Mouse (Mus musculus) liver, embryonic 15.5 days (tissue): Measurements from ENCODE around the gene Kazn. TPM values are rescaled to one million over a fixed set of nuclear protein-coding genes. Genes with fewer than 3 reads are reported as not detected.

Source experiments
- ATAC-seq: fragments of 200-750 bp; cut with Nextera tagmentation; 2 replicates; pipeline ENCODE4 v1.8.0; 2017; ENCODE audit warnings: moderate number of reproducible peaks, mild to moderate bottlenecking, moderate library complexity; ENCODE audit not compliant: insufficient read depth
- H3K27ac ChIP-seq: fragments of 300-500 bp; sonication (generic); replicated peaks from 2 replicates; pipeline ENCODE4 v1.5.1; 2015; ENCODE audit warnings: mild to moderate bottlenecking, inconsistent platforms
- H3K27me3 ChIP-seq: fragments of 300-500 bp; sonication (generic); 2 replicates; pipeline ENCODE4 v1.6.1; 2015; ENCODE audit warnings: mild to moderate bottlenecking, inconsistent platforms
- H3K36me3 ChIP-seq: fragments of 300-500 bp; sonication (generic); replicated peaks from 2 replicates; pipeline ENCODE4 v1.6.1; 2015; ENCODE audit warnings: moderate library complexity, mild to moderate bottlenecking, inconsistent platforms
- H3K4me1 ChIP-seq: fragments of 300-500 bp; sonication (generic); replicated peaks from 2 replicates; pipeline ENCODE4 v1.6.1; 2015; ENCODE audit warnings: inconsistent platforms
- H3K4me2 ChIP-seq: fragments of 300-500 bp; sonication (generic); 2 replicates; pipeline ENCODE4 v1.6.1; 2015; ENCODE audit warnings: moderate library complexity, mild to moderate bottlenecking, inconsistent platforms
- H3K4me3 ChIP-seq: fragments of 300-500 bp; sonication (generic); replicated peaks from 2 replicates; pipeline ENCODE4 v1.5.1; 2015; ENCODE audit warnings: mild to moderate bottlenecking, inconsistent platforms
- H3K9ac ChIP-seq: fragments of 300-500 bp; sonication (generic); 2 replicates; pipeline ENCODE4 v1.6.1; 2015; ENCODE audit warnings: moderate library complexity, mild to moderate bottlenecking, inconsistent platforms
- H3K9me3 ChIP-seq: fragments of 300-500 bp; sonication (generic); replicated peaks from 2 replicates; pipeline ENCODE4 v1.6.1; 2016; ENCODE audit warnings: inconsistent platforms
- WGBS: fragments of 180-500 bp; shearing (Covaris S2); methylation state at CpG from one replicate; pipeline ENCODE4 v1.1.7; 2015; ENCODE audit warnings: mixed read lengths; ENCODE audit not compliant: insufficient replicate concordance; 5-methylcytosine and 5-hydroxymethylcytosine counted together
- polyA plus RNA-seq: library from polyadenylated mRNA; unstranded; fragments of >200 nt; fragmentation: Nextera tagmentation; extraction: Ambion mirVana; gene quantifications from 2 replicates; pipeline ENCODE4 v1.2.1, GENCODE M21; 2015

Gene Kazn
- polyA plus RNA-seq, 1 experiment from 2014 or later: 0.70 TPM

- Histone ChIP-seq H3K4me3 (no peak overlapping the region), H3K27ac (no peak overlapping the region), H3K4me1 (peaks cover 35% of the 10 kb centered on the region), H3K27me3 (no peaks in the 10 kb centered on the region), H3K4me2 (no peak overlapping the region), H3K9ac (no peak overlapping the region), H3K9me3 (no peaks in the 10 kb centered on the region), H3K36me3 (no peaks in the 10 kb centered on the region)
- WGBS: 55% methylated on average over 6 of the region's 6 CpGs
- ATAC-seq: no peak
Measured at GRCm38 (mm10) chr4:142173981-142174485, 65.2 kb downstream of the Kazn start.

DNA sequence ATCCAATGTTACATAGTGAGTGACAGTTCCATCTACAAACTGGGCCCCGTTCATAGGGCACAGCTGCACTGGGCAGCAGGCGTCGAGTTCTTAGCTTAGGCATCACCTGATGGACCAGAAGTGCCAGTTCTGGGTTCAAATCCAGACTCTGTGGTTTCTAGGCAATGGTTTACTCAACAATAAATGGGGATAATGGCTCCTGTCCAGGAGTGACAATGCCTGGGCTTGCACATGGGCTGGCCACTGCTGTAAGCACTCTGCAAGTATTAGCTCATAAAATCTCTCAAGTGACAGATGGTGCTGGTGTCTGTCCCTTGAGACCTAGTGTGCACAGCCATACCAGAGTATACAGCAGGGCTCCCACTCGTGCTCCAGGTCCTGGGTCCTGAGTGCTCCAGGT lies 66.3 kb downstream of the Kazn start:
- H3K36me3 ChIP-seq: no peaks in the 10 kb centered on the region
- H3K9me3 ChIP-seq: no peaks in the 10 kb centered on the region
- H3K4me3 ChIP-seq: no peak overlapping the region
- no peak for ATAC-seq
- no peak overlapping the region for H3K4me2 ChIP-seq
- H3K27me3 ChIP-seq: no peaks in the 10 kb centered on the region
- WGBS: 57% methylated on average over 4 of the region's 4 CpGs
- H3K4me1 ChIP-seq: peaks cover 35% of the 10 kb centered on the region
- H3K27ac ChIP-seq: no peak overlapping the region
- no peak overlapping the region for H3K9ac ChIP-seq

DNA sequence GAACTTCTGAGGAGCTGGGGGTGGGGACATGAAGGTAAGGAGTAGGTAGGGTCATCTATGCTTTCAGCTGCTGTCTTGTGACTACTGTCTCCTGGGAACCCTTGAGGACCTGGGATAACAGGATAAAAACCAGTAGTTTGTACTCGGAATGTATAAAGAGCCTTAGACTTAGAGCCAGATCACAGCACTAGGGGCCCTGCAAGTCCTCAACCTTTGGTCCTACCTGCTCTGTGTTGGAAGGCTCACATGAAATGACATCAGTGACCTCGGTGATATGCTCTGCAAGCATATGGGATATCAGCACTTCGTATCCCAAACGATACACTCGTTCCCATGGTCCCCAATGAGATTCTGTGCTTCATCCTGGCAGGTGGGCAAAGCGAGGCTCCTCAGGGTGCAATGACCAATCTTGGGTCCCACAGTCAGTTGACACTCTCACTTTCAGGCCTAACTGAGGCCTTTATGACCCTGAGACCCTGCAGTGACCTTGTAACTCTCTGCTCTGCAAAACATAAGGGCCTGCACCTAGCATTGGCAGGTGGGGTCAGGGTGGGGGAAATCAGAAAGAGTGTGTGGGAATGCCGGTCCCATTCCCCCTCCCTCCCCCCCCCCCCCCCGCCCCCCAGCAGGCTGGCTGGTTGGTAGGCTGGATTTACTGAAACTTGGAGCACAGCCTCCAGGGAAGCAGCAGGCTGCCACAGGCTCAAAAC lies 67.3 kb downstream of the Kazn start:
- no peaks in the 10 kb centered on the region for H3K36me3 ChIP-seq
- H3K9ac ChIP-seq: no peak overlapping the region
- H3K4me2 ChIP-seq: no peak overlapping the region
- no peak overlapping the region for H3K27ac ChIP-seq
- H3K27me3 ChIP-seq: no peaks in the 10 kb centered on the region
- H3K4me3 ChIP-seq: no peak overlapping the region
- 62% methylated on average over 7 of the region's 8 CpGs for whole genome bisulfite sequencing
- peaks cover 35% of the 10 kb centered on the region for H3K4me1 ChIP-seq
- no peak for ATAC-seq
- no peaks in the 10 kb centered on the region for H3K9me3 ChIP-seq

GRCm38 (mm10) chr4:142170882-142171768 lies 68.1 kb downstream of the Kazn start:
- Histone ChIP-seq H3K4me2 (no peak overlapping the region), H3K4me1 (peaks cover 41% of the 10 kb centered on the region), H3K36me3 (no peaks in the 10 kb centered on the region)

DNA sequence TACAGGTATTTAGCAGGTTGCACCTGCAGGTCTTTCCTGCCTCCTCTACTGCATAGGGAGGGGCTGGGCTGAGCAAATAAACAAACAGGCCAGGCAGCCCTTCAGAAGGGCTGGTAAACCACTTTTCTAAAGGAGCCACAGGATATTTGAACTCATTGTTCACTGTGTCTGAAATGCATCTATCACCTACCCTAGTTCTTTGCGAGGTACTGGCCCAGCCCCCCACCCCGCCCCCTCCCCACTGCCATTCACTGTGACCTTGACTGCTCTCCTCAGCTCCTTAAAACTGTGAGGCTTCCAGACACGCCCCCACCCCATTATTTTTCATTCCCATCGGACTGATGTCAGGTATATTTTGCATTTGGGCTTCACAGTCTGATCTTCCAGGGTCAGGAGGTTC lies 69.6 kb downstream of the Kazn start:
- no peak overlapping the region for H3K9ac ChIP-seq
- H3K36me3 ChIP-seq: no peaks in the 10 kb centered on the region
- no peaks in the 10 kb centered on the region for H3K27me3 ChIP-seq
- no peaks in the 10 kb centered on the region for H3K9me3 ChIP-seq
- no peak for ATAC-seq
- no peak overlapping the region for H3K4me2 ChIP-seq
- H3K4me3 ChIP-seq: no peak overlapping the region
- WGBS: 49% methylated on average over 4 of the region's 4 CpGs
- H3K27ac ChIP-seq: no peak overlapping the region
- H3K4me1 ChIP-seq: peaks cover 42% of the 10 kb centered on the region

More at GRCm38 (mm10) chr4:142170882-142171768, 68.1 kb downstream of the Kazn start:
- ATAC-seq: no peak
- H3K9ac ChIP-seq: no peak overlapping the region
- H3K27me3 ChIP-seq: no peaks in the 10 kb centered on the region
- H3K4me3 ChIP-seq: no peak overlapping the region
- H3K9me3 ChIP-seq: no peaks in the 10 kb centered on the region
- 52% methylated on average over 18 of the region's 18 CpGs for WGBS
- no peak overlapping the region for H3K27ac ChIP-seq

DNA sequence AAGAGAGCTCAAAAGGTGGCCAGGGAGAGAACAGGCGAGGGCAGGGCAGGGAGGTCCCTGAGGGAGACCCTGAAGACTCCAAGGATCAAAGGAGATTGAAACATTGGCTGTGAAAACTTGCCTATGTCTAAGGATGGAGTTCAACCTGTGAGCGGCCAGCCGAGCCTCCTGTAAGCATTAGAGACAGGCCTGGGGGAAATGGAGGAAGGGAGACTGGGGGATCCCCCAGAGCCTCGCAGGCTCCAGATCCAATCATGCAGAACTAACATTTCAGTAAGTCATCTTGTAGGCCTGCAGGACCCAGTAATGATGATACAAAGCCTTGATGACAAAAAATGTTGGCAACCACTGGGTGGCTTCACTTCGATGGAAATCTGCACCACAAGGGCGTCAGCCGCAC lies 70.8 kb downstream of the Kazn start:
- WGBS: 79% methylated on average over 7 of the region's 7 CpGs
- H3K27ac ChIP-seq: no peak overlapping the region
- peaks cover 30% of the 10 kb centered on the region for H3K4me1 ChIP-seq
- H3K27me3 ChIP-seq: no peaks in the 10 kb centered on the region
- no peak for ATAC-seq
- no peak overlapping the region for H3K4me2 ChIP-seq
- no peak overlapping the region for H3K9ac ChIP-seq
- H3K4me3 ChIP-seq: no peak overlapping the region
- no peaks in the 10 kb centered on the region for H3K9me3 ChIP-seq
- no peaks in the 10 kb centered on the region for H3K36me3 ChIP-seq

GRCm38 (mm10) chr4:142165835-142166701 lies 73.1 kb downstream of the Kazn start:
- Histone ChIP-seq H3K9ac (no peak overlapping the region), H3K27ac (no peak overlapping the region), H3K4me1 (peaks cover 13% of the 10 kb centered on the region), H3K4me3 (no peak overlapping the region), H3K36me3 (no peaks in the 10 kb centered on the region), H3K27me3 (no peaks in the 10 kb centered on the region), H3K4me2 (peak overlapping the region; percentile 23), H3K9me3 (no peaks in the 10 kb centered on the region)
- peak; percentile 43; the same call in 1 of the 2 replicates for ATAC-seq
- WGBS: 9% methylated on average over 18 of the region's 18 CpGs

GRCm38 (mm10) chr4:142165363-142165762 lies 73.8 kb downstream of the Kazn start:
- Histone ChIP-seq H3K4me3 (no peak overlapping the region), H3K4me1 (peaks cover 10% of the 10 kb centered on the region; the same call in 1 of the 2 replicates), H3K27ac (no peak overlapping the region), H3K4me2 (no peak overlapping the region), H3K9me3 (no peaks in the 10 kb centered on the region), H3K36me3 (no peaks in the 10 kb centered on the region), H3K9ac (no peak overlapping the region), H3K27me3 (no peaks in the 10 kb centered on the region)
- WGBS: 46% methylated on average over 5 of the region's 5 CpGs
- no peak for ATAC-seq

GRCm38 (mm10) chr4:142164386-142164785 lies 74.8 kb downstream of the Kazn start:
- Histone ChIP-seq H3K4me3 (no peak overlapping the region), H3K36me3 (no peaks in the 10 kb centered on the region), H3K9ac (no peak overlapping the region), H3K9me3 (no peaks in the 10 kb centered on the region), H3K27me3 (no peaks in the 10 kb centered on the region), H3K4me2 (no peak overlapping the region), H3K27ac (no peak overlapping the region), H3K4me1 (peaks cover 10% of the 10 kb centered on the region; the same call in 1 of the 2 replicates)
- no peak for ATAC-seq
- 52% methylated on average over 4 of the region's 4 CpGs for WGBS

GRCm38 (mm10) chr4:142163862-142164261 lies 75.3 kb downstream of the Kazn start:
- no peak overlapping the region for H3K4me2 ChIP-seq
- ATAC-seq: no peak
- no peaks in the 10 kb centered on the region for H3K36me3 ChIP-seq
- H3K9me3 ChIP-seq: no peaks in the 10 kb centered on the region
- no peak overlapping the region for H3K27ac ChIP-seq
- no peak overlapping the region for H3K4me3 ChIP-seq
- 46% methylated on average over 3 of the region's 3 CpGs for WGBS
- H3K27me3 ChIP-seq: no peaks in the 10 kb centered on the region
- peaks cover 10% of the 10 kb centered on the region; the same call in 1 of the 2 replicates for H3K4me1 ChIP-seq
- no peak overlapping the region for H3K9ac ChIP-seq
